11 mouse cellular contexts compared by ENCODE assay signal in genomic region chr4:44160990-44161689, GRCm38 (mm10).
DNase-seq lines count a peak whose midpoint lies in the region; ATAC-seq lines count a peak whose summit lies in the region.
"Had no signal": no experiment of that assay in that cellular context is flagged by ENCODE, and none has a peak within 500 bp of the region (broad histone marks: within the 10 kb centered on the region; RNA-seq: fewer than 3 reads in every experiment).

No protein-coding gene starts in this region.

- no peak overlapping the region for H3K4me2 ChIP-seq in midbrain, embryonic 13.5 days (replicated peaks)
- H3K4me2 ChIP-seq in midbrain, embryonic 15.5 days = no peak overlapping the region
- peak overlapping the region; percentile 14 for H3K4me2 ChIP-seq in liver, embryonic 12.5 days
- H3K4me2 ChIP-seq: embryonic facial prominence, embryonic 15.5 days had no signal

- H3K27me3 ChIP-seq in midbrain, embryonic 13.5 days = no peaks in the 10 kb centered on the region
- H3K27me3 ChIP-seq in midbrain, embryonic 15.5 days (replicated peaks) = no peaks in the 10 kb centered on the region
- no peaks in the 10 kb centered on the region for H3K27me3 ChIP-seq in liver, embryonic 12.5 days (replicated peaks)
- H3K27me3 ChIP-seq: CH12.LX; embryonic facial prominence, embryonic 15.5 days had no signal

- no peak for ATAC-seq in midbrain, embryonic 13.5 days
- no peak for ATAC-seq in midbrain, embryonic 15.5 days (replicated peaks)
- peak; percentile 71; the same call in 1 of the 2 replicates for ATAC-seq in liver, embryonic 12.5 days
- ATAC-seq in CD4-positive, CD25-positive, alpha-beta regulatory T cell, adult 4 months = no peak

- peak; percentile 39 for DNase-seq in forelimb bud, embryonic 11.5 days (ENCODE audit: low read depth, low spot score)
- no peak for DNase-seq in frontal cortex, postnatal 10 days (ENCODE audit: low spot score in 2 of 2)
- no peak for DNase-seq in frontal cortex, adult 2 months (ENCODE audit: extremely low spot score in 1 of 2, low spot score in 1 of 2)
- no peak for DNase-seq in layer of hippocampus, adult 18-20 months (ENCODE audit: low spot score in 2 of 2)
- DNase-seq: kidney, adult 8-10 months had no signal

- H3K36me3 ChIP-seq in midbrain, embryonic 13.5 days = 0 out of 2 replicates have a peak, but pooled peaks cover 6% of the 10 kb centered on the region
- H3K36me3 ChIP-seq in midbrain, embryonic 15.5 days (replicated peaks) = no peaks in the 10 kb centered on the region
- H3K36me3 ChIP-seq in liver, embryonic 12.5 days = peaks cover 13% of the 10 kb centered on the region
- H3K36me3 ChIP-seq: embryonic facial prominence, embryonic 15.5 days had no signal

- WGBS in midbrain, embryonic 13.5 days = 57% methylated on average over 13 of the region's 13 CpGs
- 56% methylated on average over 13 of the region's 13 CpGs for WGBS in midbrain, embryonic 15.5 days
- WGBS in liver, embryonic 12.5 days (ENCODE audit: insufficient replicate concordance) = 50% methylated on average over 13 of the region's 13 CpGs

- no peak overlapping the region for H3K4me3 ChIP-seq in midbrain, embryonic 13.5 days (replicated peaks)
- H3K4me3 ChIP-seq in midbrain, embryonic 15.5 days = no peak overlapping the region
- no peak overlapping the region for H3K4me3 ChIP-seq in liver, embryonic 12.5 days
- H3K4me3 ChIP-seq: embryonic facial prominence, embryonic 15.5 days had no signal

- H3K9ac ChIP-seq in midbrain, embryonic 13.5 days (replicated peaks) = 0 out of 2 replicates have a peak overlapping the region, but pooled peaks have one; percentile 10
- no peak overlapping the region for H3K9ac ChIP-seq in midbrain, embryonic 15.5 days
- no peak overlapping the region for H3K9ac ChIP-seq in liver, embryonic 12.5 days
- H3K9ac ChIP-seq: embryonic facial prominence, embryonic 15.5 days had no signal

- no peaks in the 10 kb centered on the region for H3K9me3 ChIP-seq in midbrain, embryonic 13.5 days
- H3K9me3 ChIP-seq in midbrain, embryonic 15.5 days = no peaks in the 10 kb centered on the region
- H3K9me3 ChIP-seq in liver, embryonic 12.5 days (replicated peaks) = no peaks in the 10 kb centered on the region
- H3K9me3 ChIP-seq: embryonic facial prominence, embryonic 15.5 days had no signal

- peaks cover 55% of the 10 kb centered on the region for H3K4me1 ChIP-seq in midbrain, embryonic 13.5 days (replicated peaks)
- H3K4me1 ChIP-seq in midbrain, embryonic 15.5 days = peaks cover 53% of the 10 kb centered on the region
- H3K4me1 ChIP-seq in liver, embryonic 12.5 days = peaks cover 60% of the 10 kb centered on the region

- H3K27ac ChIP-seq in midbrain, embryonic 13.5 days = no peak overlapping the region
- no peak overlapping the region for H3K27ac ChIP-seq in midbrain, embryonic 15.5 days
- no peak overlapping the region for H3K27ac ChIP-seq in liver, embryonic 12.5 days
- H3K27ac ChIP-seq: embryonic facial prominence, embryonic 15.5 days had no signal
